Mouse (Mus musculus): Measurements from ENCODE around the gene Ulk1. TPM values are rescaled to one million over a fixed set of nuclear protein-coding genes. Genes with fewer than 3 reads are reported as not detected.

Gene Ulk1
- 10 to 100 TPM; 25.6 to 26.0 TPM for polyA plus RNA-seq (2017; shearing (Covaris generic))

GRCm38 (mm10) chr5:110809667-110810325, at the start of gene Ulk1:
Gene Ulk1, minus strand, starts transcription at chr5:110810097.

GRCm38 (mm10) chr5:110839678-110840365, 29.9 kb upstream of the Ulk1 start, which contains the start of the genes Hscb and Chek2:
Gene Hscb, minus strand, starts transcription at chr5:110839777.
Gene Chek2, plus strand, starts transcription at chr5:110839979.

GRCm38 (mm10) chr5:110779998-110780760, 29.7 kb downstream of the Ulk1 start, which contains the start of gene Pus1:
Gene Pus1, minus strand, starts transcription at chr5:110780659.

GRCm38 (mm10) chr5:110770448-110771158, 39.3 kb downstream of the Ulk1 start, which contains the start of gene Ep400:
Gene Ep400, minus strand, starts transcription at chr5:110770717.

Other genes with a start within 250 kb of the Ulk1 start
- 10 to 100 TPM; 72.2 to 91.8 TPM for gene Noc4l, start 156.7 kb downstream of the Ulk1 start, polyA plus RNA-seq (2017; shearing (Covaris generic))
- gene Ddx51, start 156.6 kb downstream of the Ulk1 start, polyA plus RNA-seq (2017; shearing (Covaris generic)), result 10 to 100 TPM; 43.3 to 65.3 TPM
- gene Ep400, start 39.4 kb downstream of the Ulk1 start, polyA plus RNA-seq (2017; shearing (Covaris generic)), result 10 to 100 TPM; 42.1 to 52.9 TPM
- 10 to 100 TPM; 33.4 to 36.9 TPM for gene Pus1, start 29.4 kb downstream of the Ulk1 start, polyA plus RNA-seq (2017; shearing (Covaris generic))
- gene Hscb, start 29.7 kb upstream of the Ulk1 start, polyA plus RNA-seq (2017; shearing (Covaris generic)), result 10 to 100 TPM; 17.4 to 22.2 TPM
- 1 to 10 TPM; 5.4 to 8.3 TPM for gene Chek2, start 29.9 kb upstream of the Ulk1 start, polyA plus RNA-seq (2017; shearing (Covaris generic))
- gene Ttc28, start 69.7 kb upstream of the Ulk1 start, polyA plus RNA-seq (2017; shearing (Covaris generic)), result 1 to 10 TPM; 5.3 to 6.1 TPM

All from inflammation-experienced regulatory T-cells (primary cell).